Mouse (Mus musculus): ENCODE measurements around the gene Npb. TPM values are rescaled to one million over a fixed set of nuclear protein-coding genes. Genes with fewer than 3 reads are reported as not detected.

Gene Npb
- total RNA-seq, 2 experiments from 2014 or later, result not detected

GRCm38 (mm10) chr11:120627468-120628300, 19.4 kb downstream of the Npb start:
- intact Hi-C loops (cut with DNase I), result no loop called here
- DNase-seq (ENCODE audit: extremely low spot score in 1 of 2, low spot score in 2 of 2), result no peak

DNA sequence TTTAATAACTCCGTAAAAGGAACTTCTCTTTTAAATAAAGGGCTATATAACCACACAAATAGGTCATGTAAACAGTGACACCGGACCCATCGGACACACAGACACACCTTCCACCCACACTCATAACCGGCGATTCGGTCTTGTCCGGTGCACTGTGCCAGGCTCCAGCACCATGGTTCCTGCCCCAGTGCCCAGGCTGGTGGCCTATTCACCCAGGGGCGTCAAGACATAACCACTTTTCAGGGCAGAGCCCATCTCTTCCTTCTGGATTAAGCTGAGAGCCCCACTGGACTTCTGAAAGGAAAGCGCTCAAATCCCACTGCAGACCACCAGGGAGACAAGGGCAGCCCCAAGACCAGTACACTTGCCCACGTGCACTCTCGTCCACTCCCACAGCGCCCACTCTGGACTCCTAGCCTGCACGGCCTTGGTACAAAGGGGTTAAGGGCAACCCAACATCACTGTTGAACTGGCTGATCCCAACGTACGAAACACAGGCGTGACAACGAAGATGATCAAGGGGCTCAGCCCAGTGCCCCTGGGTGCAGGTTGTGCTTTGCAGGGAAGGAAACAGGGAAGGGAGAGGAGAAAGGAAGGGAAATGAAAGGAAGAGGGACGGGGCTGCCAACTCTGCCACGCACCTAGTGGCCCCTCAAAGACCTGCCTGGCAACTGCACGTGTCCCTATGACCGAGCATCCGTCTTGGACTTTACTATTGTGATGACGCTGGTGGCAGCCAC, 20.5 kb downstream of the Npb start:
- DNase-seq (ENCODE audit: extremely low spot score in 1 of 2, low spot score in 2 of 2), result no peak
- intact Hi-C loops (cut with DNase I), result no loop called here

DNA sequence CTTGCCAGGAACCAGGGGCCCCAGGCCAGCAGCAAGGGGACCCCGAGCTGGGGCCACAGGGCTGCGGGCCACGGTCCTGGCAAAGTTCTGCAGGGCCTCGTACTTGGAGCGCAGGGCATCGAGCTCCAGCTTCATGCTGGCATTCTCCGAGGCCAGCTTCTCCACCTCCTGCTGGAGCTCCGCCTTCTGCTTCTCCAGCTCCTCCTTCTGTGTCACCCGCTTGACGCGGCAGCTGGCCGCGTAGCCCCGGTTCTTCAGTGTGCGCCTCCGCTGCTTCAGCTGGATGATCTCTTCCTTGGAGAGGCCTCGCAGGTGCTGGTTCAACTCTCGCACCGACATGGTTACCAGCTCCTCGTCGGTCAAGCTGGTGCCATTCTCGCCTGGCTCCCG, 21.1 kb downstream of the Npb start:
- intact Hi-C loops (cut with DNase I), result no loop called here
- DNase-seq (ENCODE audit: extremely low spot score in 1 of 2, low spot score in 2 of 2), result peak in 1 of 2 experiments; percentile 52

DNA sequence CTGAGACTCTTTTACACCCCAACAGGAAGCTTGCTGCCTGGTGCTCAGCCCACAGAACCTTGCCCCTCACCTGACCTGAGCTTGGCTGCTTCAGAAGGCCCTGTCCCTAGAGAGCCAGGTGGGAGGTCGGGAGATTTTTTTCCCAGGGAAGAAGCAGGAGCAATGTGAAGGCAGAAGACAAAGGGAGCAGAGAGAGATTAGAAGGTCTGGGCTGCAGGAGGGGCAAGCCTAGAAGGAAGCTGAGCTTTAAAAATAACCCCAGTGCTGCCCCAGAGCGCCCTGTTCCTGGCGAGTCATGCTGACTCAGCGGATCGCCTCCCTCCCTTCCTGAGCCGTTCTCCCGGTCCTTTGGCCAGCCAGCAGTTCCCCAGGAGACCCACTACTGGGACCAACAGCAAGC, 21.6 kb downstream of the Npb start:
- peak in 1 of 2 experiments; percentile 73 for DNase-seq (ENCODE audit: extremely low spot score in 1 of 2, low spot score in 2 of 2)
- intact Hi-C loops (cut with DNase I), result no loop called here

GRCm38 (mm10) chr11:120630401-120630871, 22.2 kb downstream of the Npb start:
- intact Hi-C loops (cut with DNase I), result no loop called here
- DNase-seq (ENCODE audit: extremely low spot score in 1 of 2, low spot score in 2 of 2), result peak in 1 of 2 experiments; percentile 78

GRCm38 (mm10) chr11:120630881-120631725, 22.8 kb downstream of the Npb start:
- intact Hi-C loops (cut with DNase I), result no loop called here
- no peak for DNase-seq (ENCODE audit: extremely low spot score in 1 of 2, low spot score in 2 of 2)

GRCm38 (mm10) chr11:120631726-120632448, 23.6 kb downstream of the Npb start:
- no peak for DNase-seq (ENCODE audit: extremely low spot score in 1 of 2, low spot score in 2 of 2)
- intact Hi-C loops (cut with DNase I), result no loop called here

- intact Hi-C loops (cut with DNase I), result no loop called here
- DNase-seq (ENCODE audit: extremely low spot score in 1 of 2, low spot score in 2 of 2), result peak in 1 of 2 experiments; percentile 84
Measured at GRCm38 (mm10) chr11:120632559-120633519, 24.6 kb downstream of the Npb start.

DNA sequence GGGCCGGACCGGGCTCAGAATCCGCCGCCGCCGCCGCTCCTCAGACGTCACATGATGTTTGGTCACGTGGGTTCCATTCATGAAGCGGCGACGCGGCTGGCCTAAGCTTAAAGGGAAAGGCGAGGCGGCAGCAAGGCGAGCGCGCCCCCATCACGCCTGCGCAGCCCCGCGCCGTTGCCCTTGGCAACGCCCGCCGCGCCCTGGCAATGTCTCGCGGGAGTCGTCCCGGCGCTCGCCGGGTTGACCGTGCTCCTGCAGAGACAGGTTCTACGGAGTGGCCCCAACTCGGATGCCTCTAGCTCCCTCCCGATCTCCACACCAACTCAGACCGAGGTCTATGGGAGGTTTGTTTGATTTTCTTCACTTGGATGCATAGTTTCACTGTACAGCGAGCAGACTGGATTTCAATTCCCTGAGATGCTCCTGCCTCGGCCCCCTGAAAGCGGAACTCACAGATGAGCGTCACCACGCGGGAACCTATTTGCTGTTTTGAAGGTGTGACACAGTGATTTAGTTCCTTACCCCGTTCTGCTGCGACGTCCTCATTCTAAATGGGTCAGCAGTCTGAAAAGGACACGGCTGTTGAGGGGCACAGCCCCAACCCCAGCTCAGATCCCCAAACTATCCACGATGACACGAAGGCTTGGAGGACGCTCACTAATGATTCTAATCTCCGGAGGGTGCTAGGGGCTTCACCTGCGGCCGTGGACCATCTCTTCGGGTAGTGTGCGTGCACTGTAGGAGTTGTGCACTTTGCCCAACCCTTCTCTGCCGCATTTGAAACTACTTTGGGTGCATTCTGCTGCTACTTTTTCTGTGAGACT, 25.5 kb downstream of the Npb start, which contains the start of gene Mafg:
Mafg (minus strand) TSS at position 81 of the 824 bp plus-strand sequence.
- intact Hi-C loops (cut with DNase I), result no loop called here
- peak; percentile 93 to 97 for DNase-seq (ENCODE audit: extremely low spot score in 1 of 2, low spot score in 2 of 2)

GRCm38 (mm10) chr11:120634810-120635209, 26.5 kb downstream of the Npb start:
- intact Hi-C loops (cut with DNase I), result no loop called here
- no peak for DNase-seq (ENCODE audit: extremely low spot score in 1 of 2, low spot score in 2 of 2)

DNA sequence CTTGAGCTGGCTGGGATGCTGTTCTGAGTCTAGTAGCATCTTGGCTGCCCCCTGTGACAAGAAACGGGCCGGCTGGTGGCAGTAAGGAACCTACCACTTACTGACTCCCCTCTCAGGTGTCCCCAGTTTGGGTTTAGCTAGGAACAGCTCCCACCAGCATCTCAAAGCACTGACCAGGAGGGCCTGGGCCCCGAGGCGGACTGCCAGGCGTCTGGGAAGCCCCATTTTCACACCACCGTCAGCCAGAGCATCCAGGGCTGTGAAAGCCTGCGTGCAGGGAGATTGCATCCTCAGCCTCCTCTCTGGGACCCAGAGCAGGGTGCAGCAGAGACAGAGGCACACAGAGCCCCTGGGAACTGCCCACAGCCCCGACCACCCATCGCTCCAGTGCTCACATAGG, 33.0 kb downstream of the Npb start:
- intact Hi-C loops (cut with DNase I), result no loop called here

GRCm38 (mm10) chr11:120641869-120642268, 33.6 kb downstream of the Npb start:
- intact Hi-C loops (cut with DNase I), result no loop called here
- DNase-seq (ENCODE audit: extremely low spot score in 1 of 2, low spot score in 2 of 2), result no peak

More for the DNA sequence above, 33.0 kb downstream of the Npb start:
- DNase-seq (ENCODE audit: extremely low spot score in 1 of 2, low spot score in 2 of 2), result no peak

GRCm38 (mm10) chr11:120642939-120643600, 34.8 kb downstream of the Npb start:
- DNase-seq (ENCODE audit: extremely low spot score in 1 of 2, low spot score in 2 of 2), result no peak
- intact Hi-C loops (cut with DNase I), result no loop called here

DNA sequence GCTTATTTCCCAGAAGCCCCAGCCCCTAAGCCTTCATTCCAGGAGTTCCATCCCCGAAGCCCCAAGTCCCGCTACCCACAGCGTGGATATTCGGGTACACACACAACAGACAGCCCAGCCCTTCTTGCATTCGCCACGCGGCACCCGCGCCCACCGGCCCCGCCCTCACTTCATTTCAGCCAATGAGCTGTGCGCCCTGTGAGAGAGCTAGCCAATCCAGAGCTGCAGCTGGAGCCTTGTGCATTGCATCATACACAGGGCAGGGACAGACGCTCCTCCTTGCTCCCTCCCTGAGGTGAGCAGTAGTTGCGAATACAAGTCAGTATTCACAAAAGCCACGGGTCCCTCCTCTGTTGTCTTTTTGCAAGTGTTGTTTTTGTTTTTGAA, 35.3 kb downstream of the Npb start, which contains the start of gene Pycr1:
Pycr1 (minus strand) TSS at position 169 of the 387 bp plus-strand sequence.
- DNase-seq (ENCODE audit: extremely low spot score in 1 of 2, low spot score in 2 of 2), result peak; percentile 92 to 93
- intact Hi-C loops (cut with DNase I), result no loop called here

- intact Hi-C loops (cut with DNase I), result no loop called here
- DNase-seq (ENCODE audit: extremely low spot score in 1 of 2, low spot score in 2 of 2), result no peak
Measured at GRCm38 (mm10) chr11:120647047-120647830, 39.0 kb downstream of the Npb start.

Measured in left cerebral cortex, postnatal 10 days (tissue).